Mouse (Mus musculus): Measurements from ENCODE around the gene Gm47841.

The Gm47841 gene

GRCm38 (mm10) chr15:101074067-101074466 lies 26.9 kb upstream of the Gm47841 start:
- DNase-seq (ENCODE audit: low spot score in 2 of 2), result no peak

DNA sequence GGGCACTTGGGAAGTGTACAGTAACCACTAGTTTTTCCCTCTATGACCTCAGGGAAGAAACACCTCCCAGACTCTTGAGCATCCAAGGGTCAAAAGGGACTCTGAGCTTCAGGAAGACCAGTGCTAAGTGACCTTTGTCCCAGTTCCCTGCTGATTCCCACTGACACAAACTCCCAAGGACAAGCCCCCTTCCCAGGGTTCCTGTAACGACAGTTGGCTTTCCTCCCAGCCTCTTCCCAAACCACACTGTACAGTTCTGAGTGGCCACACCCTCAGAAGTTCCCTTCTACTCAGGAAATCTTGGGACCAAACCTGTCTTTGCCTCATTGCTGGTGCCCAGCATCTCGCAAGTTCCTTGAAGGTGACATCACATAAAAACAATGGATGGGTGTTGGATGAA lies 25.5 kb upstream of the Gm47841 start:
- no peak for DNase-seq (ENCODE audit: low spot score in 2 of 2)

- DNase-seq (ENCODE audit: low spot score in 2 of 2), result no peak
Observed at GRCm38 (mm10) chr15:101070762-101071161, 23.6 kb upstream of the Gm47841 start.

DNA sequence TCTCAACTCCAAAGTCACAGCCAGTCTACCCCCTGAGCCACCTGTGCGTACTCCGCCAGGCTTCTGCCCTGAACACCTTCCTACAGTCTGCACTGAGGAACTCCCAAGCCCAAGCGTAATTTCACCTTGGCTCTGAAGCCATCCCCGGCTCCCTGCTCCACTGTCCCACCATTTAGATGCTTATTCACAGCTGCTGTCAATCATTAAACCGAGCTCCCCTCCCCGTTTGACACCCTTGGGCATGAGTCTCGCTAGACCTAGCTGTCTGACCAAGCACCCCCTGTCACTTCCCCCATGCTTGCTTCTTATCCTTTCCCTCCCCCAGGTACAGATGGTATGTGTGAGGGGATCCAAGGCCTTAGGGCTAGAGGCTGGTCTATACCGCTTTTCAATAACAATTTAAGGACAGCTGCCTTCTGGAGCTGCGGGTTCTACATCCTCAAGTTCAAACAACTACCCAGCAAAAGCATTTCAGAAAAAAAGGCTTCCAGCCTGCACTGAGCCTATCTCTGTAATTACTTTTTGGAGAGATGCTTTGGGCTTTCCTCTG lies 22.5 kb upstream of the Gm47841 start:
- no peak for DNase-seq (ENCODE audit: low spot score in 2 of 2)

GRCm38 (mm10) chr15:101068671-101069070 lies 21.5 kb upstream of the Gm47841 start:
- DNase-seq (ENCODE audit: low spot score in 2 of 2), result no peak

DNA sequence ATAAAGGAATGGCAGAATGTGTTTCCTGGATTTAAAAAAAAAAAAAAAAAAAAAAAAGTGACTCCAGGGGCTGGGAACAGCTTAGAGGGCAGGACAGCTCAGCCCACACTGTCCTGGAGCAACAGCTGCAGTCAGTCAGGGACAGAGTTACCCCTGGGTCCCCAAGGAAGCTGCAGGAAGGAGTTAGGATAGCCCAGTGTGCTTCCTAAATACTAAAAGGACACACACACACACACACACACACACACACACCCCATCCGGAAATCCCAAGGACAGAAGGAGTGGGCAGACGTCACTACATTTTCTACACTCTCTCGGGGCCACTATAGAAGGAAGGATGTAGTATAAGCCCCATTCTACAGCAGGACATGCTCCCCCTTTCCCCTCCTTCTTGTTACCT lies 20.8 kb upstream of the Gm47841 start:
- no peak for DNase-seq (ENCODE audit: low spot score in 2 of 2)

DNA sequence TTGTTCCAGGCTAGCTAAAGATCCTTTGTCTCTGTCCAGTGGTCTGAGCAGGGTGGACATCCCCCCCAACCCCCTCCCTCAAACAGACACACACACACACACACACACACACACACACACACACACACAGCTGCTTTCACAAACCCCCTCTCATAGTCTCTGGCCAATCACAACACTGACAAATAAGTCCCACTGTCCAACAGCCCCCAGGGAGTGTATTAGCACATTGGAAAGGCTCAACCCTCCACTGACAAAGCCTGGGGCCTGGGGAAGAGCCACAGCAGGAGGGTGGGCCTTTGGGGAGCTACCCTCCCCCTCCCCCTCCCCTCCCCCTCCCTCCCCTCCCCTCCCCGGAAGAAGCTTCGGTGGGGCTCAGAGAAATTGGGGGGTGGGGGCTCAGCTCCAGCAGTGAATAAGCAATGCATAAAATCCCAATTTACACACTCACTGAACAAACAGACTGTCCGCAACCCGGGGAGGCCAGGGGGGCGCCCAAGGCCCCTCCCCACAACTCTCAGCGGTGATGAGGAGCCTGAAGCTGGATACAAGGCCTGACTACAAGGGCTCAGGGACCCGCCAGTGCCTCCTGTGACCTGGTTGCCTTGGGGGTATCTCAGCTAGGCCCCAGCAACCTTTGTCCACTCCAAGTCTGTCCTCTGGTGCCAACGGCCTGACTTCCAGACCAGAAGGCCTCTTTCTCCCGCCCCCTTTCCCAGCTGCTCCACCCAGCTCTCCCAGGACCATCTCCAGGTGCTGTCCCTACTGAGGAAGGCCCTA lies 19.9 kb upstream of the Gm47841 start:
- DNase-seq (ENCODE audit: low spot score in 2 of 2), result no peak

- no peak for DNase-seq (ENCODE audit: low spot score in 2 of 2)
Observed at GRCm38 (mm10) chr15:101066364-101066847, 19.2 kb upstream of the Gm47841 start.

DNA sequence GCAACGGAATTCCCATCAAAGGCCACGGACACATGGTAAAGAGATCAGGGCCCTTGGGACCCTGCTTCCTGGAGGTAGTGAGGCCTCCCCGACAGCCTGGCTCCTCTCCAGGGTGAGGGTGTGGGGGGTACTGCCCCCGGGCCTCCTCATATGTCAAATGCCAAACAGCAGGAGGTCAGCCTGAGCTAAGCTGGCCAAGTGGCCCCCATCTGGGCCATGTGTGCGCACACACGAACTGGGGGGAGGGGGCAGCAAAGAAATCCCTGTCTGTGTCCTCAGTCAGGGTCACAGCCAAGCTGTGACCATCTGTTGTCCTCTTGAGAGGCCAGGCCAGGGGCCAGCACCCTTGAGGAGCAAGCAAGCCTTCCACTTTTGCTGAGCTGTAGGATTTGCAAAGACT lies 17.9 kb upstream of the Gm47841 start:
- no peak for DNase-seq (ENCODE audit: low spot score in 2 of 2)

GRCm38 (mm10) chr15:101060280-101060852 lies 13.2 kb upstream of the Gm47841 start:
- no peak for DNase-seq (ENCODE audit: low spot score in 2 of 2)

DNA sequence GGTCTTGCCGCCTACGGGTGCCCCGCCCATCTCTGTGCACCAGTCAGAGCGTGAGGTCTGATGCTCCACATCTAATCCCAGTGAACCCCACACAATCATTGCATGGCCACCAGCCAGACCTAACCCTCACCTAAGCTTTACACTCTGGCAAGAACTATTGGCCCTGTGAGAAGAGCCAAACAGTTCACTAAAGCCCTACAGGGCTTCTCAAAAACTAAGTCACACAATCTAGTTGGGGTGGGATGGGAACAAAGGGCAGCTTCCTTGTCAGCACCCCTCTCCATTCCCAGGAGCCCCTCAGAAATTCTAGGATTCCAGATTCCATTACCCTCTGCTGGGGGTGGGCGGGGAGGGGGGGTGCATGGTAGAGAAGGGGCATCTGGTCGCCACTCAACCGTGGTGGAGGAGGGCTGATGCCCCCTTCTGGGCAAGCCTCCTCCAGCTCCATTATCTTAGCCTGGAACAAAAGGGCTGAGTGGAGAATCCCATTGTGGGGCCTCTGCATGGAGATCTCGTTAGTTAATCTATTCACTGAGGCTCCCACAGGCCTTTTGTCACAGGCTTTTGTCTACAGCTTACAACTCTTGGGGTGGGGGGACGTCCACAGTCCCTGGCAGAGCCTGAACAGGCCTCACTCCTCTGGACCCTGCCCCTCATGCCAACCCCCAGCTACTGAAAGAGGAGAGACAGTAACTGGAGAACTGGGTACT lies 12.5 kb upstream of the Gm47841 start:
- no peak for DNase-seq (ENCODE audit: low spot score in 2 of 2)

GRCm38 (mm10) chr15:101056225-101056624 lies 9.0 kb upstream of the Gm47841 start:
- DNase-seq (ENCODE audit: low spot score in 2 of 2), result no peak

GRCm38 (mm10) chr15:101054541-101054940 lies 7.3 kb upstream of the Gm47841 start:
- DNase-seq (ENCODE audit: low spot score in 2 of 2), result no peak

- no peak for DNase-seq (ENCODE audit: low spot score in 2 of 2)
Observed at GRCm38 (mm10) chr15:101053832-101054459, 6.7 kb upstream of the Gm47841 start.

DNA sequence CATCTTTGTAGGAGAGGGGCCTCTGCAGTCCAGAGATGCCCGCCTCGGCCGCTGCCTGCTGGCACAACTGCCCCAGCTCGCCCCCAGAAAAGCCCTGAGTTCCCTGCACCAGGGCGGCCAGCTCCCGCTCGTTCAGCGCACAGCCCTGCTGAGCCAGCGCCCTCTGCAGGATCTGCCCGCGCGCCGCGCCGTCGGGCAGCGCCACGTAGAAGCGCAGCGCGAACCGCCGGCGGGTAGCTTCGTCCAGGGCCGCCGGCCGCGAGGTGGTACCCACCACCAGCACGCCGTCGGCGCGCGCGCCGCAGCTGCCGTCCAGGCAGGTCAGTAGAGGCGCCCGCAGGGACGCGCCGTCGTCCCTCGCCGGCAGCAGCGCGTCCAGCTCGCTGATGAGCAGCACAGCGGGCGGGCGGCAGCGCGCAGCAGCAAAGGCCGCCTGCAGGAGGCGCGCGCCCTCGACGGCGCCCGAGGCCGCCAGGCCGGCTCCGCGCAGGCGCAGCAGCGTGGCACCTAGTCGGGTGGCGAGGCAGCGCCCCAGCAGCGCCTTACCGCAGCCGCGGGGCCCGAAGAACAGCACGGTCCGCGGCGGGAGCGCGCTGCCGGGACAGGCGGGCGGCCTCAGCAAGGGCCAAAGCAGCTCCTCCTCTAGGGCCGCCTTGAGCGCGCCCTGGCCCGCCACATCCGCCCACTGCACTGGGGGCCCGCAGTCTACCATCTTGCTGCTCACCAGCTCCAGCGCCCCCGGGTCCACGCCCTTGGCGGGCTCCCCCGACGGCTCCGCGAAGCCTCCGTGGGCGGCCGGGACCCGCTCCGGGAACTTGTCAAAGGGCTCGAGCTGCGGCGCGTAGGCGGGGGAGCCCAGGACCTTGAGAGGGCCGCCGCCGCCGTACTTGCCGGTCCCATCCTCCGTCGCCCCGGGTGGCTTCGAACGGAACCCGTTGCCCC lies 5.6 kb upstream of the Gm47841 start:
- DNase-seq (ENCODE audit: low spot score in 2 of 2), result no peak

GRCm38 (mm10) chr15:101051869-101052268 lies 4.7 kb upstream of the Gm47841 start:
- no peak for DNase-seq (ENCODE audit: low spot score in 2 of 2)

DNA sequence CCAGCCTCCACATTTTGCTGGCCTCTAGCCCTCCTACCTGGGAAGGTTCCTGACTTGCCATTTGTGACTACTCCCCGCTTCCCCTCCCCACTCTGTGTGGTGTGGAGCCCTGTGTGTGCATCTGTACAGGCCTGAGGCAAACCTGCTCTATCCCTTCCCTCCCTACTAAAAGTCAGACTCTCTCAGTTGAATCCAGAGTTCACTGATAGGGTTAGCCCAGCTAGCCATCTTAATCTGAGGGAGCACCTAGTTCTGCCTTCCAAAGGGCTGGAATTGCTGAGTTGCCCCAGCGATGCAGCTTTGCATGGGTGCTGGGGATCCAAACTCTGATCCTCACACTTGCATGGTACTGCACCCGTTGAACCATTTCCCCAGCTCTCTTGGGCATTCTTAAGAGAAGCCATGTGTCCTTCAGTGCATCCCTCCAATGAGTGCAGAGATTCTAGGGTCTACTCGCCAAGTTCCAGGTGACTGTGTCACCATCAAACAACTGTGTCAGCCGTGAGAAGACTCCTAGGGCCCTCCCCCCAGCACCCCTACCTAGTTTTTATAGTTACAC lies 1.2 kb upstream of the Gm47841 start:
- DNase-seq (ENCODE audit: low spot score in 2 of 2), result no peak

GRCm38 (mm10) chr15:101046527-101047193 lies 537 bp downstream of the Gm47841 start:
- no peak for DNase-seq (ENCODE audit: low spot score in 2 of 2)

GRCm38 (mm10) chr15:101046039-101046526 lies 1.1 kb downstream of the Gm47841 start:
- DNase-seq (ENCODE audit: low spot score in 2 of 2), result no peak

DNA sequence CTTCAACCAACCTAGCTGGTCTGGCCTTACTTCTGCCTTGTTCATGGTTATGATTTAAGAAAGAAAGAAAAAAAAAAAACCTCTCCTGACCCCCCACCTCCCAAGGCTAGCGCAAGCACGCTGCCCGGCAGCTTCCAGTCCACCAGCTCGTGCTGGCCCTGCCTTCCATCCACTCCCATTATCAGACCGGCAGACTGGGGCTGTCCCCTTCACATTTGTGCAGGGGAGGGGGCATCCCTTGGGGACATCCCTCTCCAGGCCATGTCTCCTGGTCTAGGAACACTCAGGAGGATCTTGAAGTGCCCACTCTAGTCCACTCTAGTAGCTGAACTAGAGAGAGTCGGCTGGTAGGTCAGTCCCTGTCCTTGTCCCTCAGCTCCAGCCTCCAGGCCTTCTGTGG lies 2.7 kb downstream of the Gm47841 start:
- DNase-seq (ENCODE audit: low spot score in 2 of 2), result no peak

Data from spleen, postnatal 4 days (tissue).